ENCODE assay signal across 22 mouse cellular contexts in the genomic region with DNA sequence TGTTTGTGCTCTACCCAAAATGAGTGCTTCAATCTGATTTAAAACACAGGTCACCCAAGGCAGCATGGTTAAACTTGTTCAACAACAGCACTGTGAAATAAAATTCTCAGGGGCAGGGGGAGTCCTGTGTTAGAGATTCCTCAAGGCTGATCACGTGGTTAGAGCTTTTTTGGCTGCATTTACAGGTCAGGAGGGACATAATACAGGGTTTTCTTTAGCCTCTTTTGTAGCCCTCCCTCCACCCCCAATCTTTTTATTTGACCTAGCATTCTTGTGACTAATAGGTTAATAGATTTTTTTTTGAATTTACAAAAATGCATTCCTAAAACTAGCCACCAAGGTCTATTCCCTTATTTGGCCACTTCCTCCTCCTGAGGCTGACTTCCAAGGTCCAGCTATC. TPM values are rescaled to one million over a fixed set of nuclear protein-coding genes. Genes with fewer than 3 reads are reported as not detected.
"Had no signal": no experiment of that assay in that cellular context is flagged by ENCODE, and none has a peak within 500 bp of the region (broad histone marks: within the 10 kb centered on the region; RNA-seq: fewer than 3 reads in every experiment).

No protein-coding gene starts in this region.

RNA-seq across cellular contexts. Expression of a gene that starts 3.1 kb away (rescaled TPM):
- total RNA-seq: gastrocnemius, adult 2 months; gastrocnemius, postnatal 25 days; granulocyte monocyte progenitor cell, adult 5-6 weeks; heart, adult 2 months; heart, postnatal 14 days; heart, postnatal 36 days; hematopoietic stem cell, adult 5-6 weeks; hindbrain, postnatal 0 days; layer of hippocampus, adult 18-20 months; layer of hippocampus, adult 8-10 months; layer of hippocampus, postnatal 14 days; layer of hippocampus, postnatal 36 days; left cerebral cortex, adult 18-20 months; left cerebral cortex, adult 8-10 months; left cerebral cortex, postnatal 10 days; left cerebral cortex, postnatal 25 days; left cerebral cortex, postnatal 4 days had no signal
- polyA plus RNA-seq: heart, postnatal 0 days; hindbrain, embryonic 11.5 days; hindbrain, embryonic 13.5 days; hindbrain, postnatal 0 days; limb, embryonic 11.5 days; limb, embryonic 13.5 days had no signal

RNA-seq across cellular contexts. Expression of a gene that starts 44.4 kb away (rescaled TPM):
- total RNA-seq: gastrocnemius, adult 2 months; gastrocnemius, postnatal 25 days; granulocyte monocyte progenitor cell, adult 5-6 weeks; heart, adult 2 months; heart, postnatal 14 days; heart, postnatal 36 days; hematopoietic stem cell, adult 5-6 weeks; hindbrain, postnatal 0 days; layer of hippocampus, adult 18-20 months; layer of hippocampus, adult 8-10 months; layer of hippocampus, postnatal 14 days; layer of hippocampus, postnatal 36 days; left cerebral cortex, adult 18-20 months; left cerebral cortex, postnatal 10 days; left cerebral cortex, postnatal 25 days; left cerebral cortex, postnatal 4 days had no signal
- polyA plus RNA-seq: heart, adult 2 months; hindbrain, embryonic 11.5 days; hindbrain, embryonic 13.5 days; hindbrain, postnatal 0 days; limb, embryonic 11.5 days had no signal

RNA-seq across cellular contexts. Expression of a gene that starts 51.0 kb away (rescaled TPM):
- total RNA-seq: granulocyte monocyte progenitor cell, adult 5-6 weeks; heart, postnatal 14 days; hematopoietic stem cell, adult 5-6 weeks; hindbrain, postnatal 0 days; layer of hippocampus, adult 18-20 months; layer of hippocampus, postnatal 14 days; layer of hippocampus, postnatal 36 days; left cerebral cortex, adult 18-20 months; left cerebral cortex, adult 8-10 months; left cerebral cortex, postnatal 10 days; left cerebral cortex, postnatal 25 days; left cerebral cortex, postnatal 4 days had no signal
- polyA plus RNA-seq: hindbrain, embryonic 11.5 days; hindbrain, embryonic 13.5 days; hindbrain, postnatal 0 days; limb, embryonic 11.5 days; limb, embryonic 13.5 days had no signal
